Mouse (Mus musculus) forebrain, embryonic 11.5 days (tissue): ENCODE measurements around the gene Adgrl1. TPM values are rescaled to one million over a fixed set of nuclear protein-coding genes. Genes with fewer than 3 reads are reported as not detected.
A peak's percentile ranks its signal among the peaks of the same experiment; 100 is the strongest.

Experiments
- ATAC-seq: fragments of 200-750 bp; cut with Nextera tagmentation; replicated peaks from 2 replicates; pipeline ENCODE4 v1.8.0; 2017; ENCODE audit warnings: moderate TSS enrichment; ENCODE audit not compliant: low FRiP score
- DNase-seq: peaks from one replicate; pipeline ENCODE4 v3.0.0-alpha.2; 2017; ENCODE audit warnings: low spot score
- H3K27ac ChIP-seq: fragments of 300-500 bp; sonication (generic); 2 replicates; pipeline ENCODE4 v1.5.1; 2014; ENCODE audit warnings: low read depth, low read length
- H3K27me3 ChIP-seq: fragments of 300-500 bp; sonication (generic); 2 replicates; pipeline ENCODE4 v1.6.1; 2014; ENCODE audit warnings: mild to moderate bottlenecking, low read length, mixed read lengths; ENCODE audit not compliant: control insufficient read depth, insufficient read depth
- H3K36me3 ChIP-seq: fragments of 300-500 bp; sonication (generic); 2 replicates; pipeline ENCODE4 v1.6.1; 2014; ENCODE audit warnings: mild to moderate bottlenecking, low read length, moderate library complexity, mixed read lengths; ENCODE audit not compliant: control insufficient read depth, insufficient read depth
- H3K4me1 ChIP-seq: fragments of 300-500 bp; sonication (generic); replicated peaks from 2 replicates; pipeline ENCODE4 v1.6.1; 2014; ENCODE audit warnings: low read length, mixed read lengths; ENCODE audit not compliant: control insufficient read depth, insufficient read depth
- H3K4me2 ChIP-seq: fragments of 300-500 bp; sonication (generic); 2 replicates; pipeline ENCODE4 v1.6.1; 2014; ENCODE audit warnings: low read depth, mild to moderate bottlenecking, low read length, moderate library complexity, mixed read lengths; ENCODE audit not compliant: severe bottlenecking
- H3K4me3 ChIP-seq: fragments of 300-500 bp; sonication (generic); 2 replicates; pipeline ENCODE4 v1.5.1; 2014; ENCODE audit warnings: low read depth, low read length
- H3K9ac ChIP-seq: fragments of 300-500 bp; sonication (generic); 2 replicates; pipeline ENCODE4 v1.6.1; 2014; ENCODE audit warnings: low read length
- H3K9me3 ChIP-seq: fragments of 300-500 bp; sonication (generic); 2 replicates; pipeline ENCODE4 v1.6.1; 2016; ENCODE audit warnings: low read length, mixed read lengths; ENCODE audit not compliant: control insufficient read depth
- WGBS: fragments of 180-500 bp; shearing (Covaris S2); extraction: QIAGEN DNeasy Blood & Tissue Kit; methylation state at CpG from one replicate; pipeline ENCODE4 v1.1.7; 2014; 5-methylcytosine and 5-hydroxymethylcytosine counted together
- polyA plus RNA-seq: library from polyadenylated mRNA; unstranded; fragments of >200 nt; fragmentation: Nextera tagmentation; extraction: Ambion mirVana; gene quantifications from 2 replicates; pipeline ENCODE4 v1.2.1, GENCODE M21; 2014

Gene Adgrl1
- polyA plus RNA-seq, 1 experiment from 2014 or later: 24.5 TPM

GRCm38 (mm10) chr8:83972150-83973120, 72.5 kb downstream of the Adgrl1 start, which contains the start of gene Prkaca:
Gene Prkaca, plus strand, starts transcription at chr8:83972993.
- under 1% methylated on average over 71 of the region's 94 CpGs for WGBS
- Histone ChIP-seq H3K9ac (peak within 1 kb of the TSS; percentile 84), H3K27me3 (no peaks in the 10 kb centered on the region), H3K4me2 (peak within 1 kb of the TSS; percentile 93), H3K4me1 (peaks cover 10% of the 10 kb centered on the region; the same call in 1 of the 2 replicates), H3K27ac (peak within 1 kb of the TSS; percentile 57; the same call in 1 of the 2 replicates), H3K36me3 (peaks cover 2% of the 10 kb centered on the region; the same call in 1 of the 2 replicates), H3K4me3 (peak within 1 kb of the TSS; percentile 91), H3K9me3 (no peaks in the 10 kb centered on the region)
- DNase-seq (peak; percentile 99), ATAC-seq (peak; percentile 100)

- ATAC-seq: no peak; the same call in 1 of the 2 replicates
- 4% methylated on average over 37 of the region's 37 CpGs for WGBS
Measured at GRCm38 (mm10) chr8:83973161-83974031, 73.5 kb downstream of the Adgrl1 start.

GRCm38 (mm10) chr8:83974521-83974920, 74.6 kb downstream of the Adgrl1 start:
- H3K36me3 ChIP-seq: no peaks in the 10 kb centered on the region; the same call in 1 of the 2 replicates
- no peak overlapping the region for H3K9ac ChIP-seq
- WGBS: 74% methylated on average over 4 of the region's 4 CpGs
- no peak overlapping the region for H3K27ac ChIP-seq
- H3K27me3 ChIP-seq: no peaks in the 10 kb centered on the region
- no peak overlapping the region; the same call in 1 of the 2 replicates for H3K4me2 ChIP-seq
- no peaks in the 10 kb centered on the region for H3K9me3 ChIP-seq
- H3K4me3 ChIP-seq: no peak overlapping the region
- peaks cover 12% of the 10 kb centered on the region; the same call in 1 of the 2 replicates for H3K4me1 ChIP-seq
- ATAC-seq (no peak), DNase-seq (no peak)

More at GRCm38 (mm10) chr8:83973161-83974031, 73.5 kb downstream of the Adgrl1 start:
- Histone ChIP-seq H3K4me1 (peaks cover 12% of the 10 kb centered on the region; the same call in 1 of the 2 replicates), H3K4me3 (peak overlapping the region; percentile 91), H3K27me3 (no peaks in the 10 kb centered on the region), H3K4me2 (peak overlapping the region; percentile 93), H3K9me3 (no peaks in the 10 kb centered on the region), H3K27ac (peak overlapping the region; percentile 57; the same call in 1 of the 2 replicates), H3K36me3 (no peaks in the 10 kb centered on the region; the same call in 1 of the 2 replicates), H3K9ac (peak overlapping the region; percentile 84)
- peak; percentile 77 for DNase-seq

GRCm38 (mm10) chr8:83976101-83976630, 76.3 kb downstream of the Adgrl1 start:
- DNase-seq (no peak), ATAC-seq (no peak)
- peaks cover 12% of the 10 kb centered on the region; the same call in 1 of the 2 replicates for H3K4me1 ChIP-seq
- no peak overlapping the region for H3K27ac ChIP-seq
- H3K27me3 ChIP-seq: no peaks in the 10 kb centered on the region
- no peaks in the 10 kb centered on the region for H3K9me3 ChIP-seq
- H3K4me3 ChIP-seq: no peak overlapping the region
- WGBS: 82% methylated on average over 4 of the region's 4 CpGs
- H3K9ac ChIP-seq: no peak overlapping the region
- no peak overlapping the region for H3K4me2 ChIP-seq
- peaks cover 4% of the 10 kb centered on the region for H3K36me3 ChIP-seq

GRCm38 (mm10) chr8:83976779-83977350, 77.0 kb downstream of the Adgrl1 start:
- Histone ChIP-seq H3K9me3 (no peaks in the 10 kb centered on the region), H3K27me3 (no peaks in the 10 kb centered on the region), H3K4me3 (no peak overlapping the region), H3K4me1 (peaks cover 12% of the 10 kb centered on the region; the same call in 1 of the 2 replicates), H3K36me3 (peaks cover 10% of the 10 kb centered on the region), H3K4me2 (no peak overlapping the region), H3K27ac (no peak overlapping the region), H3K9ac (no peak overlapping the region)
- ATAC-seq: no peak
- no peak for DNase-seq
- WGBS: 89% methylated on average over 5 of the region's 5 CpGs

GRCm38 (mm10) chr8:83977646-83978045, 77.7 kb downstream of the Adgrl1 start:
- H3K9me3 ChIP-seq: no peaks in the 10 kb centered on the region
- 75% methylated on average over 6 of the region's 6 CpGs for WGBS
- no peak overlapping the region for H3K4me2 ChIP-seq
- peaks cover 10% of the 10 kb centered on the region; the same call in 1 of the 2 replicates for H3K4me1 ChIP-seq
- DNase-seq (no peak), ATAC-seq (no peak)
- no peaks in the 10 kb centered on the region for H3K27me3 ChIP-seq
- no peak overlapping the region for H3K27ac ChIP-seq
- H3K9ac ChIP-seq: no peak overlapping the region
- peaks cover 13% of the 10 kb centered on the region for H3K36me3 ChIP-seq
- no peak overlapping the region for H3K4me3 ChIP-seq

GRCm38 (mm10) chr8:83978200-83978599, 78.3 kb downstream of the Adgrl1 start:
- peaks cover 13% of the 10 kb centered on the region for H3K36me3 ChIP-seq
- WGBS: 78% methylated on average over 9 of the region's 9 CpGs

More at GRCm38 (mm10) chr8:83978200-83978599, 78.3 kb downstream of the Adgrl1 start:
- no peaks in the 10 kb centered on the region for H3K27me3 ChIP-seq
- no peak overlapping the region for H3K4me3 ChIP-seq
- no peak overlapping the region for H3K4me2 ChIP-seq
- H3K27ac ChIP-seq: no peak overlapping the region
- 0 out of 2 replicates have a peak overlapping the region, but pooled peaks have one; percentile 6 for H3K9ac ChIP-seq
- ATAC-seq (no peak), DNase-seq (no peak)
- no peaks in the 10 kb centered on the region for H3K9me3 ChIP-seq
- peaks cover 10% of the 10 kb centered on the region; the same call in 1 of the 2 replicates for H3K4me1 ChIP-seq
